Mouse (Mus musculus) hindbrain, postnatal 0 days (tissue): ENCODE measurements at regions not wholly inside any gene's neighbourhood (a gene's known extent, or its start where the extent isn't known, plus 50 kb on each side); places are given as distances from the start of the nearest gene placed in this dataset.

ENCODE experiments used
- ATAC-seq: fragments of 200-750 bp; cut with Nextera tagmentation; 2 replicates; pipeline ENCODE4 v1.8.0; 2017; ENCODE audit warnings: mild to moderate bottlenecking, moderate TSS enrichment, moderate library complexity
- DNase-seq: peaks from one replicate; pipeline ENCODE4 v3.0.0-alpha.2; 2015; ENCODE audit warnings: low spot score
- H3K27ac ChIP-seq: fragments of 300-500 bp; sonication (generic); 2 replicates; pipeline ENCODE4 v1.5.1; 2014; ENCODE audit warnings: mild to moderate bottlenecking
- H3K27me3 ChIP-seq: fragments of 300-500 bp; sonication (generic); 2 replicates; pipeline ENCODE4 v1.6.1; 2014; ENCODE audit warnings: low read length, mixed read lengths; ENCODE audit not compliant: insufficient read depth
- H3K36me3 ChIP-seq: fragments of 300-500 bp; sonication (generic); 2 replicates; pipeline ENCODE4 v1.6.1; 2014; ENCODE audit warnings: low read length, mixed read lengths; ENCODE audit not compliant: insufficient read depth
- H3K4me1 ChIP-seq: fragments of 300-500 bp; sonication (generic); 2 replicates; pipeline ENCODE4 v1.6.1; 2014; ENCODE audit warnings: antibody characterized with exemption, low read length, mixed read lengths; ENCODE audit not compliant: insufficient read depth
- H3K4me2 ChIP-seq: fragments of 300-500 bp; sonication (generic); 2 replicates; pipeline ENCODE4 v1.6.1; 2014; ENCODE audit warnings: low read depth, mild to moderate bottlenecking, low read length, moderate library complexity, mixed read lengths
- H3K4me3 ChIP-seq: fragments of 300-500 bp; sonication (generic); 2 replicates; pipeline ENCODE4 v1.5.1; 2014; ENCODE audit warnings: low read length
- H3K9ac ChIP-seq: fragments of 300-500 bp; sonication (generic); replicated peaks from 2 replicates; pipeline ENCODE4 v1.6.1; 2014; ENCODE audit warnings: mild to moderate bottlenecking, low read length, moderate library complexity, mixed read lengths
- H3K9me3 ChIP-seq: fragments of 300-500 bp; sonication (generic); 2 replicates; pipeline ENCODE4 v1.6.1; 2016; ENCODE audit warnings: low read length, mixed read lengths
- CTCF ChIP-seq: IDR thresholded peaks from 2 replicates; pipeline ENCODE4 v1.5.1; 2016; ENCODE audit warnings: antibody characterized with exemption, control low read depth, low read depth
- WGBS: fragments of 180-500 bp; shearing (Covaris S2); extraction: QIAGEN DNeasy Blood & Tissue Kit; methylation state at CpG from one replicate; pipeline ENCODE4 v1.1.7; 2014; 5-methylcytosine and 5-hydroxymethylcytosine counted together

GRCm38 (mm10) chr3:111291018-111291538, 1040.3 kb upstream of the Prmt6 start:
- ATAC-seq (no peak), DNase-seq (peak; percentile 2)
- no peak overlapping the region for H3K4me2 ChIP-seq
- H3K9ac ChIP-seq: no peak overlapping the region
- H3K27me3 ChIP-seq: no peaks in the 10 kb centered on the region
- no peak overlapping the region for H3K27ac ChIP-seq
- no peaks in the 10 kb centered on the region for H3K36me3 ChIP-seq
- no peak overlapping the region for H3K4me3 ChIP-seq
- TF ChIP-seq CTCF: no peak
- 73% methylated on average over 2 of the region's 2 CpGs for WGBS
- H3K9me3 ChIP-seq: no peaks in the 10 kb centered on the region
- no peaks in the 10 kb centered on the region for H3K4me1 ChIP-seq

DNA sequence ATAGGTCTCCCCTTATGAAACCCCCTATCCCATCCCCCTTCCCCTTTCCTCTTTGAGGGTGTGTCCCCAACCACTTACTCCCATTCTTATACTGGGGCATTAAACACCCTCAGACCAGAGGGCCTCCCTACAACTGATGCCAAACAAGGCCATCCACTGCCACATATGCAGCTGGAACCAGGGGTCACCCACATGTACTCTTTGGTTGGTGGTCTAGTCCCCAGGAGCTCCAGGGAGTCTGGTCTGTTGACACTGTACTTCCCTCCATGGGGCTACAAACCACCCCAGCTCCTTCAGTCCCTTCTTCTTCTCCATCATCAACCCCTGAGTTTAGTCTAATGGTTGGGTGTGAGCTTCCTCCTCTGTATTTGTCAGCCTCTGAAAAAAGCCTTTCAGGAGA, 1030.8 kb upstream of the Prmt6 start:
- H3K9ac ChIP-seq: no peak overlapping the region
- H3K4me2 ChIP-seq: no peak overlapping the region
- H3K4me1 ChIP-seq: no peaks in the 10 kb centered on the region
- TF ChIP-seq CTCF: no peak
- DNase-seq: no peak
- no peak for ATAC-seq
- H3K27ac ChIP-seq: no peak overlapping the region
- H3K9me3 ChIP-seq: no peaks in the 10 kb centered on the region
- H3K4me3 ChIP-seq: no peak overlapping the region
- H3K36me3 ChIP-seq: no peaks in the 10 kb centered on the region
- no peaks in the 10 kb centered on the region for H3K27me3 ChIP-seq
